Mouse (Mus musculus) left cerebral cortex, adult 8-10 months (tissue): ENCODE results near the gene Sppl3. TPM values are rescaled to one million over a fixed set of nuclear protein-coding genes. Genes with fewer than 3 reads are reported as not detected.
"Not testable (repeated sequence)": the region's sequence is repeated elsewhere in the genome, so short reads cannot be mapped to it uniquely, and the experiment has no call there.

Experiments used
- DNase-seq, 2 experiments: peaks; one replicate each; pipeline ENCODE4 v3.0.0; 2022; ENCODE audit warnings: low spot score in 2 of 2
- total RNA-seq, 4 experiments: library from RNA; stranded (reverse); gene quantifications; 2 replicates each; pipeline ENCODE4 v1.2.4; 2022

The Sppl3 gene
- total RNA-seq, 4 experiments from 2014 or later: 83.7 to 90.3 (median 85.0) TPM

GRCm38 (mm10) chr5:115073306-115073705 is 62.4 kb downstream of the Sppl3 start:
- DNase-seq: not testable (repeated sequence)

- no peak for DNase-seq
These were observed 63.8 kb downstream of the Sppl3 start for GRCm38 (mm10) chr5:115074749-115075148.

- peak in 1 of 2 experiments; percentile 49 for DNase-seq
These were observed 65.4 kb downstream of the Sppl3 start for GRCm38 (mm10) chr5:115076144-115076901.

GRCm38 (mm10) chr5:115081636-115082035 is 70.7 kb downstream of the Sppl3 start:
- DNase-seq: no peak

GRCm38 (mm10) chr5:115083492-115083891 is 72.6 kb downstream of the Sppl3 start:
- no peak for DNase-seq

- no peak for DNase-seq
These were observed 74.7 kb downstream of the Sppl3 start for GRCm38 (mm10) chr5:115085675-115086074.

GRCm38 (mm10) chr5:115089592-115090268 is 78.8 kb downstream of the Sppl3 start:
- no peak for DNase-seq

GRCm38 (mm10) chr5:115091015-115091414 is 80.1 kb downstream of the Sppl3 start:
- no peak for DNase-seq

- no peak for DNase-seq
These were observed 80.8 kb downstream of the Sppl3 start for GRCm38 (mm10) chr5:115091776-115092175.

GRCm38 (mm10) chr5:115098195-115098594 is 87.3 kb downstream of the Sppl3 start, which contains the start of gene Gm10401:
Gm10401 (minus strand) TSS chr5:115098295.
- no peak for DNase-seq

- DNase-seq: no peak
These were observed 88.6 kb downstream of the Sppl3 start for GRCm38 (mm10) chr5:115099530-115099929.

GRCm38 (mm10) chr5:115099991-115100390 is 89.1 kb downstream of the Sppl3 start:
- no peak for DNase-seq

GRCm38 (mm10) chr5:115100473-115100872 is 89.5 kb downstream of the Sppl3 start:
- no peak for DNase-seq

- DNase-seq: no peak
These were observed 91.3 kb downstream of the Sppl3 start for GRCm38 (mm10) chr5:115102231-115102630.

- DNase-seq: not testable (repeated sequence)
These were observed 92.3 kb downstream of the Sppl3 start for GRCm38 (mm10) chr5:115103253-115103652.

- no peak for DNase-seq
These were observed 100.2 kb downstream of the Sppl3 start for GRCm38 (mm10) chr5:115111156-115111555.

- DNase-seq: no peak
These were observed 102.3 kb downstream of the Sppl3 start for GRCm38 (mm10) chr5:115113244-115113643.

- no peak for DNase-seq
These were observed 103.6 kb downstream of the Sppl3 start for GRCm38 (mm10) chr5:115114501-115114900.

GRCm38 (mm10) chr5:115116426-115116825 is 105.5 kb downstream of the Sppl3 start:
- DNase-seq: no peak

- DNase-seq: no peak
These were observed 106.5 kb downstream of the Sppl3 start for GRCm38 (mm10) chr5:115117467-115117866.

- DNase-seq: peak in 1 of 2 experiments; percentile 59
These were observed 108.1 kb downstream of the Sppl3 start, which contains the start of gene Acads for GRCm38 (mm10) chr5:115118961-115119570. Acads (minus strand) TSS chr5:115119346.

- DNase-seq: no peak
These were observed 110.0 kb downstream of the Sppl3 start for GRCm38 (mm10) chr5:115120978-115121377.
